Mouse (Mus musculus) mesoderm, embryonic 11.5 days (tissue): ENCODE measurements around the gene Bcl2a1c.
"Not testable (repeated sequence)": the region's sequence is repeated elsewhere in the genome, so short reads cannot be mapped to it uniquely, and the experiment has no call there.

Experiments used
- DNase-seq: peaks from one replicate; pipeline ENCODE4 v3.0.0-alpha.2; 2012; ENCODE audit warnings: low read depth, low spot score

The Bcl2a1c gene

GRCm38 (mm10) chr9:114329855-114330254 is at the start of gene Bcl2a1c:
Gene Bcl2a1c (plus strand): TSS chr9:114330135.
- DNase-seq, result not testable (repeated sequence)

GRCm38 (mm10) chr9:114305957-114306356 is 24.0 kb upstream of the Bcl2a1c start:
- not testable (repeated sequence) for DNase-seq

GRCm38 (mm10) chr9:114311752-114312151 is 18.2 kb upstream of the Bcl2a1c start:
- DNase-seq, result not testable (repeated sequence)

DNA sequence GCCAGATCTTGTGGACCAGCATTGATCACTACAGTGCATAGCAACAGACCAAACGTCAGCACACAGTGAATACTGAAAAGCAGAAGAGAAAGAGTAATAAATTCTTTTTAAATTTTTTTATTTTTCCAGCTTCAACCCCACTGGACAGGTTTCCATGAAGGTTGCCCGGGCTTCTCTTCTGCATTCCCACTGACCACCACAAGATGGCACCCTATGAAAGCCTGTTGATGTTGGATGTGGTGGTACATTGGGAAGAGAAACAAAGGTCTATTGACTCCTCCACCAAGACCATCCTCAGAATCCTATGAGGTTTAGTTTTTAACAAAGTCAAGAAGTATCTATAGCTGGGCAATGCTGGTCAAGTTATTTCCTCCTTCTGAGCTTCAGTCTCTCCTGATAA is 11.9 kb upstream of the Bcl2a1c start:
- peak; percentile 69 for DNase-seq

GRCm38 (mm10) chr9:114326011-114326748 is 3.8 kb upstream of the Bcl2a1c start:
- DNase-seq, result no peak

DNA sequence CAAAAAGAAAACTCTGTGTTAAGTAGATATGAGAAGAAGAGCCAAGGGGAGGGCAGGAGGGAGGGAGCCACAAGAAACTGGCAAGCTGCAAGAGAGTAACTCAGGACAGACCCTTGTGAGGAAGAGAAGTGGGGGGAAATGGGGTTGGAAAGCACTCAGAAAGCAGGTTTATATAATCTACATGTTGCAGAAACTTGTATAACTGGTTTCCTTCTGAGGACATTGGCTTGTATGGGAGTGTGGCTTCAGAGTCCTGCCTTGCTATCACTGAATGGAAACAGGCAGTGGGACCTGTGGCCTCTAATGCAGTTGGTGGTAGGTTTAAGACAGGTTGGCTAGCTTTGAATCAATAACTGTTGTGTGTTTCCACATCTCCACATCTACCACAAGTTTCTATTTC is 1.6 kb upstream of the Bcl2a1c start:
- DNase-seq, result not testable (repeated sequence)

DNA sequence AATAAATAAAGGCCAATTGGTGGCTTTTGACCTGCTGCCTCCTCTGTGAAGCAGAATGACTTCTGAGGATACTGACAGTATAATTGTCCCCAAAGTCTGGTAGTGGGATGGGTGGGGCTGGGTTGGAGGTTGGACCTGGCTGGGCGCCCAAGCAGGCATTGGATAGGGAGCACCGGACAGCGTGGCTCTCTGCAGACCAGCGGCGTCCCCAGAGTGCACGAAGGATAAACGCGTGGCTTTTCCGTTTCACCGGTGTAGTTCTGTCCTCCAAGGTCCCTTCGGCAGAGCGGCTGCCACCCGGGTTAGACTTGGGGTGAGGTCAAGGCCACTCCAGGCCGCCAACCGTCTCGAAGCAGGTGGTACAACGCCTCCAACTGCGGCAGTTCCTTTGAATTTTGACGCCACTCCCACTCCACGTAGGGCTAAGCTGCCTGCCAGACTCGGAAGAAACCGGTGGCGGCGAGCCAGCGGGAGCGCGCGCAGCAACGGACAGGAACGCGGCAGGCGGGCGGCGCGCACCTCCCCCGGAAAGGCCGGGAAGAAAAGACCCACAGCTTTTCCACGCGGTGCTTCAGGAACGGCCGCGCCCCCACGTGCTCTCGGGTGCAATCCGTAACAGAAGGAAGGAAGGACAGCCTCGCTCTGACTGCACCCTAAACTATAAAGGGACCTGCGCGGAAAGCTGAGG is 38.0 kb downstream of the Bcl2a1c start:
- DNase-seq, result peak; percentile 69

DNA sequence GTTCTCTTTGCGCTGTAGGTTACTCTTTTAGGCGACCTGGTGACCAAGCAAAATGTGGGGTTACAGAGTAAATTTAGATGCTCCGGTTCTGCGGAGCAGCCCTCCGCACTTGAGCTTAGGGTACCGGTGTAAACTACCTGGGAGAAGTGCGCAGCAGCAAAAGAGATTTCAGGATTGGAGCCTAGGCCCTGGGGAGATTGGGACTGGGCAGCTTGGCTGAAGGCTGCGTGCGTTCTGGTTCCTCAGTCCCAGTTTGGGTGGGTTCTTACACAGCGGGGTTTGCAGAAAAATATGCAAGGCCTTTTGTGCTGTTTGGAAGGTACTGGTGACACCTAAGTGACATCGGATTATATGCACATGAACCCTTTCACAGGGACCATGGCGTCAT is 38.5 kb downstream of the Bcl2a1c start:
- no peak for DNase-seq

DNA sequence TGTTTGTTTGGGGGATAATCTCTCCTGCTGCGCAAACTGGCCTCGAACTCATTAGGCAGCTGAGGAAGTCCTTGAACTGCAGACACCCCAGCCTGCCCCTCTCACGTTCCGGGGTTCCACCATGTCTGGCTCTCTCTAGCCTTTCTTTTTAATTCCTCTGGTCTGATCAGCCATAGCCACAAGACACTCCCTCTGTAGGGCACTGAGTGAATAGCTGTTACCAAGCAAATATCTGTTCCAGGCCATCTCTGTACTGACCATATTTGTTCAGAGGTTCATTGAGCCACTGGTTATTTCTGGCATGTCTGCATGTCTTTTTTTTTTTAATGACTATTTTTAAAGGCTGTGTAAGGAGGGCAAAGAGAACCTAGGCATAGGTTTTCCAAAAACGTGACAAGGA is 39.5 kb downstream of the Bcl2a1c start:
- DNase-seq, result not testable (repeated sequence)

DNA sequence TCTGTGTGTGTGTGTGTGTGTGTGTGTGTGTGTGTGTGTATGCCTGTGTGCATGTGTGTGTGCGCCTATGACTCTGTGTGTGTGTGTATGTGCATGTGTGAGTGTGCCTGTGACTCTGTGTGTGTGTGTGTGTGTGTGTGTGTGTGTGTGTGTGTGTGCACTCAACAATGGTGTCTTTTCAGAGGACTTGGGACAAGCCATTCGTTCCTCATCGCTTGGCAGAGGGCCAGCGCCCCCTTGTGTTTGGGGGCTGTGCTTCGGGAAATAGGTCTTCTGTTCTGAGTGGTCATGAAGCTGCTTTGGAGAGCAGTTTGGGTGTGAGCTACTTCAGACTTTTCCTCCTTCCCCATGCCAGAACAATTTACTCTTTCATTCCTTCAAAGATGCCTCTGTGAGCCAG is 41.8 kb downstream of the Bcl2a1c start:
- not testable (repeated sequence) for DNase-seq

GRCm38 (mm10) chr9:114375276-114375962 is 45.5 kb downstream of the Bcl2a1c start:
- DNase-seq, result no peak

GRCm38 (mm10) chr9:114377168-114377567 is 47.2 kb downstream of the Bcl2a1c start:
- DNase-seq, result no peak

DNA sequence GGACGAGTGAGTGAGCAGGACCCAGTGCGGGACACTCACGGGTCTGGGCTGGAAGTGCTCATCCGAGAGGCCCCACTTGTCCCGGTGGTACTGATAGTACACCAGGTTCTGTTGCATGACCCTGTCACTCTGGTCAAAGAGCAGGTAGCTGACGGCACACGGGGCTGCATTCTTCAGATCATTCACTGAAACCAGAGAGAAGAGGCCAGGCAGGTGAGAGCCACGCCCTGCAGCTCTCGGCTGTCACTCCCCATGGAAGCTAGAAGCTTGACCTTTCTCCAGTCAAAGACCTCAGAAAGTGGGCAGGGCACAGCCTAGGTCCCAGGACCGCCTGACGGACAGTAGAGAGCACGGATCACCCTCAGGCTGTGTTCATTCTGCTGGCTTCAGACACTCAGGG is 49.9 kb downstream of the Bcl2a1c start:
- DNase-seq, result no peak
